Mouse (Mus musculus) thymus, adult 2 months (tissue): ENCODE measurements around the gene Mpzl1.

Source experiments
- CTCF ChIP-seq: fragments of 200-500 bp; IDR thresholded peaks from 2 replicates; pipeline ENCODE4 v1.5.1; 2012; ENCODE audit warnings: mild to moderate bottlenecking, control low read depth, low read length, moderate library complexity, borderline replicate concordance; ENCODE audit not compliant: control insufficient read depth, poor library complexity, insufficient read depth; ENCODE audit errors: extremely low read depth
- POLR2A ChIP-seq: fragments of 200-500 bp; IDR thresholded peaks from 2 replicates; pipeline ENCODE4 v1.6.1; 2012; ENCODE audit warnings: mild to moderate bottlenecking, low read length, control low read depth, moderate library complexity; ENCODE audit not compliant: control insufficient read depth, poor library complexity, insufficient read depth; ENCODE audit errors: extremely low read depth

DNA sequence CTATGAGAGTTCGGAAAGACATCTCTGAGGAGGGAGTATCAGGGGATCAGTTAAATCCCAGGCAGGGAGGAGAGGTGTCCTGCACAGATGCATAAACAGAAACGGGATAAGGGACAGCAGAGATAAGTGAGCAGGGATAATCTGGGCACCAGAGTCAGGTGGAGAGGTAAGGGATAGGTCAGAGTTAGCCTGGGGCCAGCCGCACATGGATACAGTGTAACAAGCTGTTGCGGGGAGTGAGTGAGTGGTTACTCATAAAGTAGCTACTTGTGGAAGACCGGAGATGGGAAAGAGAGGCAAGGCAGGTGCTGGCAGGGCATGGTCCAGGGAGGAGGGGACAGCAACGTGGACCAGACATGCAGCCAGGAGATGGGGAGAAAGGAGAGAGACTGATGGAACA, 35.7 kb upstream of the Mpzl1 start:
- TF ChIP-seq POLR2A = no peak
- no peak for TF ChIP-seq CTCF
